Mouse (Mus musculus): ENCODE measurements around the gene Plch2. TPM values are rescaled to one million over a fixed set of nuclear protein-coding genes. Genes with fewer than 3 reads are reported as not detected.

Plch2 gene
- polyA plus RNA-seq, 1 experiment from 2014 or later: 0.22 TPM

- 33% methylated on average over 13 of the region's 13 CpGs for WGBS
- H3K27me3 ChIP-seq (ENCODE audit: control insufficient read depth, insufficient read depth, low read length): peaks cover 64% of the 10 kb centered on the region
- no peak overlapping the region for H3K27ac ChIP-seq (replicated peaks in 1 of 2; ENCODE audit: control insufficient read depth in 1 of 2, insufficient read depth in 1 of 2, low read depth in 2 of 2, low read length in 2 of 2)
- peak overlapping the region; percentile 71; the same call in 1 of the 2 replicates for H3K4me2 ChIP-seq (ENCODE audit: low read length)
- no peak overlapping the region for H3K4me3 ChIP-seq (ENCODE audit: control insufficient read depth in 1 of 2, insufficient read depth in 1 of 2, low read depth in 1 of 2, low read length in 2 of 2)
- no peaks in the 10 kb centered on the region for H3K9me3 ChIP-seq (ENCODE audit: control insufficient read depth, low read length)
- peaks cover 6% of the 10 kb centered on the region; the same call in 1 of the 2 replicates for H3K36me3 ChIP-seq (ENCODE audit: control insufficient read depth, insufficient read depth, low read length)
- no peak for ATAC-seq (ENCODE audit: insufficient number of reproducible peaks, insufficient read depth, low FRiP score, low read depth)
- no peak overlapping the region for H3K9ac ChIP-seq (ENCODE audit: low read length)
- peaks cover 30 to 52% of the 10 kb centered on the region in 2 experiments for H3K4me1 ChIP-seq (ENCODE audit: control insufficient read depth in 2 of 2, insufficient read depth in 2 of 2, low read length in 2 of 2)
These were observed 94.7 kb downstream of the Plch2 start for GRCm38 (mm10) chr4:154961911-154962310.

- Histone ChIP-seq H3K9me3 (ENCODE audit: control insufficient read depth, low read length) (no peaks in the 10 kb centered on the region), H3K36me3 (ENCODE audit: control insufficient read depth, insufficient read depth, low read length) (peaks cover 4% of the 10 kb centered on the region; the same call in 1 of the 2 replicates), H3K4me3 (ENCODE audit: control insufficient read depth in 1 of 2, insufficient read depth in 1 of 2, low read depth in 1 of 2, low read length in 2 of 2) (peak overlapping the region; percentile 38 to 50), H3K4me2 (ENCODE audit: low read length) (peak overlapping the region; percentile 71), H3K9ac (ENCODE audit: low read length) (peak overlapping the region; percentile 66), H3K4me1 (ENCODE audit: control insufficient read depth in 2 of 2, insufficient read depth in 2 of 2, low read length in 2 of 2) (peaks cover 24 to 46% of the 10 kb centered on the region in 2 experiments), H3K27ac (replicated peaks in 1 of 2; ENCODE audit: control insufficient read depth in 1 of 2, insufficient read depth in 1 of 2, low read depth in 2 of 2, low read length in 2 of 2) (no peak overlapping the region), H3K27me3 (ENCODE audit: control insufficient read depth, insufficient read depth, low read length) (peaks cover 71% of the 10 kb centered on the region)
- no peak for ATAC-seq (ENCODE audit: insufficient number of reproducible peaks, insufficient read depth, low FRiP score, low read depth)
- under 1% methylated on average over 47 of the region's 47 CpGs for WGBS
These were observed 95.3 kb downstream of the Plch2 start for GRCm38 (mm10) chr4:154961226-154961738.

GRCm38 (mm10) chr4:154960690-154961225 lies 95.8 kb downstream of the Plch2 start, which contains the start of gene Hes5:
Gene Hes5, plus strand, starts transcription at chr4:154960923.
- Histone ChIP-seq H3K4me3 (ENCODE audit: control insufficient read depth in 1 of 2, insufficient read depth in 1 of 2, low read depth in 1 of 2, low read length in 2 of 2) (peak within 1 kb of the TSS; percentile 38 to 50), H3K27me3 (ENCODE audit: control insufficient read depth, insufficient read depth, low read length) (peaks cover 75% of the 10 kb centered on the region), H3K27ac (replicated peaks in 1 of 2; ENCODE audit: control insufficient read depth in 1 of 2, insufficient read depth in 1 of 2, low read depth in 2 of 2, low read length in 2 of 2) (no peak within 1 kb of the TSS), H3K4me1 (ENCODE audit: control insufficient read depth in 2 of 2, insufficient read depth in 2 of 2, low read length in 2 of 2) (peaks cover 20 to 41% of the 10 kb centered on the region in 2 experiments), H3K36me3 (ENCODE audit: control insufficient read depth, insufficient read depth, low read length) (no peaks in the 10 kb centered on the region), H3K9me3 (ENCODE audit: control insufficient read depth, low read length) (no peaks in the 10 kb centered on the region), H3K4me2 (ENCODE audit: low read length) (peak within 1 kb of the TSS; percentile 71), H3K9ac (ENCODE audit: low read length) (peak within 1 kb of the TSS; percentile 66)
- 2% methylated on average over 65 of the region's 65 CpGs for WGBS
- ATAC-seq (ENCODE audit: insufficient number of reproducible peaks, insufficient read depth, low FRiP score, low read depth): no peak

GRCm38 (mm10) chr4:154960021-154960689 lies 96.4 kb downstream of the Plch2 start:
- H3K4me1 ChIP-seq (ENCODE audit: control insufficient read depth in 2 of 2, insufficient read depth in 2 of 2, low read length in 2 of 2): peaks cover 16 to 35% of the 10 kb centered on the region in 2 experiments
- H3K27ac ChIP-seq (replicated peaks in 1 of 2; ENCODE audit: control insufficient read depth in 1 of 2, insufficient read depth in 1 of 2, low read depth in 2 of 2, low read length in 2 of 2): no peak overlapping the region
- H3K4me2 ChIP-seq (ENCODE audit: low read length): peak overlapping the region; percentile 71
- H3K9me3 ChIP-seq (ENCODE audit: control insufficient read depth, low read length): no peaks in the 10 kb centered on the region
- 25% methylated on average over 20 of the region's 20 CpGs for WGBS
- no peaks in the 10 kb centered on the region for H3K36me3 ChIP-seq (ENCODE audit: control insufficient read depth, insufficient read depth, low read length)
- no peak for ATAC-seq (ENCODE audit: insufficient number of reproducible peaks, insufficient read depth, low FRiP score, low read depth)
- H3K9ac ChIP-seq (ENCODE audit: low read length): peak overlapping the region; percentile 66; the same call in 1 of the 2 replicates
- H3K27me3 ChIP-seq (ENCODE audit: control insufficient read depth, insufficient read depth, low read length): peaks cover 77% of the 10 kb centered on the region
- peak overlapping the region; percentile 38 to 50 for H3K4me3 ChIP-seq (ENCODE audit: control insufficient read depth in 1 of 2, insufficient read depth in 1 of 2, low read depth in 1 of 2, low read length in 2 of 2)

- peaks cover 92% of the 10 kb centered on the region for H3K27me3 ChIP-seq (ENCODE audit: control insufficient read depth, insufficient read depth, low read length)
- no peaks in the 10 kb centered on the region for H3K9me3 ChIP-seq (ENCODE audit: control insufficient read depth, low read length)
- H3K9ac ChIP-seq (ENCODE audit: low read length): 0 out of 2 replicates have a peak overlapping the region, but pooled peaks have one; percentile 8
- H3K4me3 ChIP-seq (ENCODE audit: control insufficient read depth in 1 of 2, insufficient read depth in 1 of 2, low read depth in 1 of 2, low read length in 2 of 2): no peak overlapping the region
- WGBS: 15% methylated on average over 8 of the region's 8 CpGs
- no peak overlapping the region for H3K27ac ChIP-seq (replicated peaks in 1 of 2; ENCODE audit: control insufficient read depth in 1 of 2, insufficient read depth in 1 of 2, low read depth in 2 of 2, low read length in 2 of 2)
- no peaks in the 10 kb centered on the region for H3K36me3 ChIP-seq (ENCODE audit: control insufficient read depth, insufficient read depth, low read length)
- H3K4me2 ChIP-seq (ENCODE audit: low read length): peak overlapping the region; percentile 44
- ATAC-seq (ENCODE audit: insufficient number of reproducible peaks, insufficient read depth, low FRiP score, low read depth): no peak
- peaks cover 13 to 31% of the 10 kb centered on the region in 2 experiments for H3K4me1 ChIP-seq (ENCODE audit: control insufficient read depth in 2 of 2, insufficient read depth in 2 of 2, low read length in 2 of 2)
These were observed 98.0 kb downstream of the Plch2 start for GRCm38 (mm10) chr4:154958621-154959020.

- peak overlapping the region; percentile 44 for H3K4me2 ChIP-seq (ENCODE audit: low read length)
- peaks cover 94% of the 10 kb centered on the region for H3K27me3 ChIP-seq (ENCODE audit: control insufficient read depth, insufficient read depth, low read length)
- 1% methylated on average over 15 of the region's 15 CpGs for whole genome bisulfite sequencing
- H3K4me3 ChIP-seq (ENCODE audit: control insufficient read depth in 1 of 2, insufficient read depth in 1 of 2, low read depth in 1 of 2, low read length in 2 of 2): no peak overlapping the region; a peak in 2 of 4 replicates
- H3K36me3 ChIP-seq (ENCODE audit: control insufficient read depth, insufficient read depth, low read length): no peaks in the 10 kb centered on the region
- H3K4me1 ChIP-seq (ENCODE audit: control insufficient read depth in 2 of 2, insufficient read depth in 2 of 2, low read length in 2 of 2): peaks cover 9 to 26% of the 10 kb centered on the region in 2 experiments
- H3K9me3 ChIP-seq (ENCODE audit: control insufficient read depth, low read length): no peaks in the 10 kb centered on the region
- 0 out of 2 replicates have a peak overlapping the region, but pooled peaks have one; percentile 8 for H3K9ac ChIP-seq (ENCODE audit: low read length)
- H3K27ac ChIP-seq (replicated peaks in 1 of 2; ENCODE audit: control insufficient read depth in 1 of 2, insufficient read depth in 1 of 2, low read depth in 2 of 2, low read length in 2 of 2): no peak overlapping the region
- ATAC-seq (ENCODE audit: insufficient number of reproducible peaks, insufficient read depth, low FRiP score, low read depth): no peak
These were observed 98.4 kb downstream of the Plch2 start for GRCm38 (mm10) chr4:154958171-154958570.

GRCm38 (mm10) chr4:154957289-154957993 lies 99.1 kb downstream of the Plch2 start:
- Histone ChIP-seq H3K36me3 (ENCODE audit: control insufficient read depth, insufficient read depth, low read length) (no peaks in the 10 kb centered on the region), H3K4me3 (ENCODE audit: control insufficient read depth in 1 of 2, insufficient read depth in 1 of 2, low read depth in 1 of 2, low read length in 2 of 2) (no peak overlapping the region), H3K4me2 (ENCODE audit: low read length) (peak overlapping the region; percentile 44; the same call in 1 of the 2 replicates), H3K27me3 (ENCODE audit: control insufficient read depth, insufficient read depth, low read length) (peaks cover 94% of the 10 kb centered on the region), H3K27ac (replicated peaks in 1 of 2; ENCODE audit: control insufficient read depth in 1 of 2, insufficient read depth in 1 of 2, low read depth in 2 of 2, low read length in 2 of 2) (no peak overlapping the region), H3K4me1 (ENCODE audit: control insufficient read depth in 2 of 2, insufficient read depth in 2 of 2, low read length in 2 of 2) (peaks cover 8 to 24% of the 10 kb centered on the region in 2 experiments), H3K9ac (ENCODE audit: low read length) (no peak overlapping the region), H3K9me3 (ENCODE audit: control insufficient read depth, low read length) (no peaks in the 10 kb centered on the region)
- ATAC-seq (ENCODE audit: insufficient number of reproducible peaks, insufficient read depth, low FRiP score, low read depth): no peak
- 46% methylated on average over 13 of the region's 13 CpGs for WGBS

Data from heart, embryonic 14.5 days (tissue).